Mouse (Mus musculus) lung, embryonic 15.5 days (tissue): Measurements from ENCODE around the gene Gm21887. TPM values are rescaled to one million over a fixed set of nuclear protein-coding genes. Genes with fewer than 3 reads are reported as not detected.
"Not testable (repeated sequence)": the region's sequence is repeated elsewhere in the genome, so short reads cannot be mapped to it uniquely, and the experiment has no call there.

ENCODE experiments used
- ATAC-seq: fragments of 200-750 bp; cut with Nextera tagmentation; 2 replicates; pipeline ENCODE4 v1.8.0; 2017; ENCODE audit warnings: moderate number of reproducible peaks, borderline replicate concordance; ENCODE audit not compliant: low FRiP score, low TSS enrichment; ENCODE audit errors: extremely low read depth
- H3K27ac ChIP-seq: fragments of 300-500 bp; sonication (generic); 2 replicates; pipeline ENCODE4 v1.5.1; 2015; ENCODE audit warnings: moderate library complexity, mild to moderate bottlenecking, inconsistent platforms
- H3K27me3 ChIP-seq: fragments of 300-500 bp; sonication (generic); 2 replicates; pipeline ENCODE4 v1.6.1; 2015; ENCODE audit warnings: inconsistent platforms
- H3K36me3 ChIP-seq: fragments of 300-500 bp; sonication (generic); 2 replicates; pipeline ENCODE4 v1.6.1; 2015; ENCODE audit warnings: inconsistent platforms
- H3K4me1 ChIP-seq: fragments of 300-500 bp; sonication (generic); 2 replicates; pipeline ENCODE4 v1.6.1; 2015; ENCODE audit warnings: inconsistent platforms
- H3K4me2 ChIP-seq: fragments of 300-500 bp; sonication (generic); 2 replicates; pipeline ENCODE4 v1.6.1; 2015; ENCODE audit warnings: inconsistent platforms, mild to moderate bottlenecking, moderate library complexity
- H3K4me3 ChIP-seq: fragments of 300-500 bp; sonication (generic); 2 replicates; pipeline ENCODE4 v1.5.1; 2015; ENCODE audit warnings: mild to moderate bottlenecking, inconsistent platforms
- H3K9ac ChIP-seq: fragments of 300-500 bp; sonication (generic); 2 replicates; pipeline ENCODE4 v1.6.1; 2015; ENCODE audit warnings: inconsistent platforms
- H3K9me3 ChIP-seq: fragments of 300-500 bp; sonication (generic); 2 replicates; pipeline ENCODE4 v1.6.1; 2016; ENCODE audit warnings: inconsistent platforms
- WGBS: fragments of 180-500 bp; shearing (Covaris S2); methylation state at CpG from one replicate; pipeline ENCODE4 v1.1.7; 2015; 5-methylcytosine and 5-hydroxymethylcytosine counted together
- polyA plus RNA-seq: library from polyadenylated mRNA; unstranded; fragments of >200 nt; fragmentation: Nextera tagmentation; extraction: Ambion mirVana; gene quantifications from 2 replicates; pipeline ENCODE4 v1.2.1, GENCODE M21; 2015

Gm21887 gene
- polyA plus RNA-seq, 1 experiment from 2014 or later, result 199 TPM

DNA sequence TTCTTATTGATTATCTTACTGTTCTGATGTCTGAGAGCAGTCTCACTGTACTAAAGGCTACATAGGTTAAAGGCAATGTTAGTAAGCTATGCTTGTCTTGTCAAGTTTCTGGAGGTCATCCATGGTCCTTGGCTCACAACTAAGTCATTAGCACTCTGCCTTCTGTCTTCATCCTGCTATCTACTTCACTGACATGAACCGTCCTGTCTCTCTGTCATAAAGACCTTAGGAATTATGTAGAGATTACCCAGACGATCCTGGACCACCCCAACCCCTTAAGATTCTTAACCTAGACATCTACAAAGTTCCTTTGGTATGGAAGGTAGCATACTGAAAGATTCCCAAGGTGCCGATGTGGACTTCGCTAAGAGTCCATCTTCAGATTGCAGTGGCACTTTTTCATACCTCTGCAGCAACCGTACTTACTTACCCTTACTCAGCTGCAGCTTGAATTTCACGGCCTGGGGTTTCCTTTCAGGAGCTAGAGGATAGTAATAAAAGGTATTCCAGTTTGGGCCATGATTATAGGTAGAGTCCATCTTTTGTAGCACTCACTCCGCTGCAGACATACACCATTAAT, 31.5 kb upstream of the Gm21887 start:
- not testable (repeated sequence) for H3K4me2 ChIP-seq, H3K27me3 ChIP-seq, H3K27ac ChIP-seq, ATAC-seq, H3K9ac ChIP-seq, H3K4me1 ChIP-seq, H3K4me3 ChIP-seq
- 85% methylated on average over 7 of the region's 7 CpGs for WGBS
- H3K36me3 ChIP-seq, result peaks cover 40% of the 10 kb centered on the region
- H3K9me3 ChIP-seq, result peaks cover 10% of the 10 kb centered on the region; the same call in 1 of the 2 replicates

DNA sequence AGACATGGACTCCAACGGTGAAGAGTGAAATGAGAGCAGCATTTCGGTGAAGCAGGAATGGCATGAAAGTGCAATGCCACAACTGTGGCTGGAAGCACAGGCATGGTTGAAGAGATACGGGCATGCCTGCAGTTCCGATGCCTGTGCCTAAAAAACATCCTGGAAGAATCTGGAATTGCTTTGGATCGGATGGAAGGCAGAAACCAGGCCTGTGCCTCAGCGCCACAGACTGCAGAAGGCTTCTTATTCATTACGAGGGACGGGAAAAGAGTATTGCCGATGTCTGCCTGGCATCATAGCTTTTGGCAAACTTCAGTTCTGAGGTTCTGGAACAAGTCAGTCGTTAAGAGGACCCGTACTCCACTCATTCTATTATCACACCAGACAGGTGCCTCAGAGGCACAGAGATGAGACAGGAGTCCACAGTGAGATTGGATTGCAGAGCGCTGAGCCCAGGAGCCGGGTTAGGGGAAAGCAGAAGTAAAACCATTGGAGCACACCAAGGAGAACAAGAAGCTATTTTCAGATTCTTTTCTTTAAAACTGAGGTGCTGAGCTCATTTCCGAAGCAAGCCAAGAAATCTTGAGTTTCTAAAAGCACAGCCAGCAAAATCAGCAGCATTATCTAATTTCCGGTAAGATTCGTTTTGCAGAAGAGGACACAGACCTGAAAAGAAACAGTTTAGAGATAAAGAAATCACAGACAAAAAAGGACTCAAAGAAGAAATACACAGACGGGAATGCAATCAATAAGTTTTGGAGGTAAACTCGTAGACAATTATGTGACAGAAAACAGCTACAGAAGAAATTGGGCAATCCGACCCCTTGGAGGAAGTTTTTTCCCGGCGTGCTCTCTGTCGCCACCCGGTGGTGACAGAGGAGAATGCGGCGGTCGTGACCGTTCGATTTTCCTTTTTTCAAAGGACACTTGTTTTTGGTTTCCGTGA, 30.8 kb upstream of the Gm21887 start:
- not testable (repeated sequence) for H3K4me3 ChIP-seq, H3K9ac ChIP-seq, H3K4me1 ChIP-seq, H3K4me2 ChIP-seq, H3K27me3 ChIP-seq
- H3K9me3 ChIP-seq, result peaks cover 10% of the 10 kb centered on the region; the same call in 1 of the 2 replicates
- 63% methylated on average over 29 of the region's 29 CpGs for WGBS
- ATAC-seq, result peak; percentile 8; the same call in 1 of the 2 replicates
- peaks cover 48% of the 10 kb centered on the region for H3K36me3 ChIP-seq
- H3K27ac ChIP-seq, result peak overlapping the region; percentile 1; the same call in 1 of the 2 replicates

DNA sequence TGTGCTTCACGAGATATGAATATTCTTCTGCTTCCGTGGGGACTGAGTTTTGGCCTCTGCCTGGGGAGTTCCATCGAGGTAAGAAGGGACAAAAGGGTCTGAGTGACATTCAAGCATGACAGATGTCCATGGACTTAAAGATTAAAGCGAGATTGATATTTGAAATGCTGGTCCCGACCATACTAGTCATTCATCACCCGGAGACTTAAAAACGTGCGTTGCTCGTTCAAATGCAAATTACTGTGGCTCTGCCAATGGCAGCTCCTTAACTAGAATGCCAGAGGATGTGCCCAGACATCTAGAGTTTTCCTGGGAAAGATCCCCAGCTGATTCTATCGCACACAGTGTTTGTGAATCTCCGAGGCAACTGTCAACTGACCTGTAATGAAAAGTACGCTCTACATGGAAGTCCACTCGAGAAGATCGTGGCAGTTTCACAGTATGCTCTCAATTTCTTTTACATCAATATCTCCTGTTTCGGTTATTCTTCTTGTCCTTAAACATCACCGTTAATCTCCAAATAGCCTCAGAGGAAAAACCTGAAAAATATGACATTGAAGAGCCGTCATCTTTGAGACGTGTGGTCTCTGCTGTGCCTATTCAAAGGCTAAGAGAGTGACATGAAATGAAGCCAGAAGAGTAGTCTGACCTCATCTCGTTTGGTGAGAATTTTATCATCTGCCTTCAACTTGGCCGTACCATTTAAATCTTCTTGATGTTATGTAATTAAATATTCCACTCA, 29.8 kb upstream of the Gm21887 start:
- H3K36me3 ChIP-seq, result peaks cover 56% of the 10 kb centered on the region
- not testable (repeated sequence) for H3K27ac ChIP-seq

DNA sequence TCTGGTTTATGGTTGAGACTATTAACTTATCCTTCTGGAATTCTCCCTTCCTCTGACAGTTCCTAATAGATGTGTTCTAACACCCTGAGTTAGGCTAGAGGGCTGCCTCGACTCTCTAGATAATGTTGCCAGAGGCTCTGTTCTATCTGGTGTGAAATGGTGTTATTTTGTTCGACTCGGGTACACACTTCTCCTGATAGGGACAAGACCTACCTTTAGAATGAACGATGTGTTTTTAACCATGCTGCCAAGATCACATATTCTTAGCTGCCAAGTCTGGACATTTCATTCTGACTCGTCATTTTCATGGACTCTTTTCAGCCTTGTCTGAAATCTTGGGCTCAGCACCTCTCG, 29.3 kb upstream of the Gm21887 start:
- H3K36me3 ChIP-seq, result peaks cover 56% of the 10 kb centered on the region
- H3K4me1 ChIP-seq, H3K27ac ChIP-seq, H3K9ac ChIP-seq, H3K4me3 ChIP-seq, H3K4me2 ChIP-seq, H3K27me3 ChIP-seq, ATAC-seq: not testable (repeated sequence)
- WGBS, result 73% methylated on average over 6 of the region's 6 CpGs
- peaks cover 14% of the 10 kb centered on the region; the same call in 1 of the 2 replicates for H3K9me3 ChIP-seq

More for the DNA sequence above, 29.8 kb upstream of the Gm21887 start:
- ATAC-seq, H3K4me2 ChIP-seq, H3K4me3 ChIP-seq, H3K9ac ChIP-seq, H3K27me3 ChIP-seq, H3K4me1 ChIP-seq: not testable (repeated sequence)
- WGBS, result 82% methylated on average over 20 of the region's 20 CpGs
- peaks cover 14% of the 10 kb centered on the region; the same call in 1 of the 2 replicates for H3K9me3 ChIP-seq

DNA sequence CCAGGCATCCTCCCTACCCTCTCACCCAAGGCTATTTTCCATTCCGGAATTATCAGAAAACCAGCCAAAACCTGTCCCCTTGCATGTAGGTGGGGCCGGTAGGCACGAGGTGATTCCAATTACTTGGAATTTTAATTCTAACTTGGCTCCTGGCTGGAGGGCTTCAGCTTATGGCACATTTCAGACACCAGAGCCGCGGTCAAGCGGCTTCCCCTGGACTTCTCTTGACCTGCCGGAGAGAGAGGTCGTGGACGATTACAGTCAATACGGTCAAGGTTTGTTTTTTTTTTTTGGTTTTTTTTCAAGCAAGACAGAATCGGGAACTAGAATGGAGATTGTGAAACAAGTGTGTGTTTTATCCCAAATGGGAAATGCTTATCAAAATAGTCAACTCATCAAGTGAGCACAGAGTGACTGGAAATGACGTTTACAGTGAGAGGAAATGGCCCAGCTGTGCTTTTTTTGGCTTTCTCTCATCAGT, 28.6 kb upstream of the Gm21887 start:
- 73% methylated on average over 12 of the region's 12 CpGs for WGBS
- Histone ChIP-seq H3K4me3 (no peak overlapping the region), H3K27ac (no peak overlapping the region), H3K36me3 (peaks cover 58% of the 10 kb centered on the region), H3K4me2 (no peak overlapping the region), H3K9ac (no peak overlapping the region), H3K9me3 (peaks cover 18% of the 10 kb centered on the region), H3K27me3 (no peaks in the 10 kb centered on the region), H3K4me1 (no peaks in the 10 kb centered on the region)
- ATAC-seq, result no peak

DNA sequence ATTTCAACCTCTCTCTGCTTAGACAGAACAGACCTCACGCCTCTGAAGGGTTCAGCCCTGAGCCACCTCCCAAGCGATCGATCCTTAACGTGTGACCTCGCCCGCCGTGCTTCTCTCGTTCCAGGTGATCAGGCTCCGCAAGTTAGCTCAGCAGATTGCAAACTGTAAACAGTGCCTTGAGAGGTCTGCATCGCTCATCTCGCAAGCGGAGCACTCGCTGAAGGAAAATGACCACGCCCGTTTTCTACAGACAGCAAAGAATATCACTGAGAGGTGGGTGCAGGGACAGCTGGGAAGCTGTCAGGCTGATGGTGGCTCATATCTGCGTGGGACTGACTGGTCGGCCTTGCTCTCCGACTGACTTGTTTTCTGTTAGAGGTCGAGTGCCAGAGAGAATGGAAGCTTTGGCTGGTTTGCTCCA, 27.7 kb upstream of the Gm21887 start:
- not testable (repeated sequence) for ATAC-seq, H3K4me1 ChIP-seq, H3K27ac ChIP-seq, H3K4me2 ChIP-seq, H3K9ac ChIP-seq, H3K4me3 ChIP-seq, H3K27me3 ChIP-seq
- Histone ChIP-seq H3K9me3 (peaks cover 22% of the 10 kb centered on the region), H3K36me3 (peaks cover 62% of the 10 kb centered on the region)
- WGBS, result 83% methylated on average over 19 of the region's 19 CpGs

DNA sequence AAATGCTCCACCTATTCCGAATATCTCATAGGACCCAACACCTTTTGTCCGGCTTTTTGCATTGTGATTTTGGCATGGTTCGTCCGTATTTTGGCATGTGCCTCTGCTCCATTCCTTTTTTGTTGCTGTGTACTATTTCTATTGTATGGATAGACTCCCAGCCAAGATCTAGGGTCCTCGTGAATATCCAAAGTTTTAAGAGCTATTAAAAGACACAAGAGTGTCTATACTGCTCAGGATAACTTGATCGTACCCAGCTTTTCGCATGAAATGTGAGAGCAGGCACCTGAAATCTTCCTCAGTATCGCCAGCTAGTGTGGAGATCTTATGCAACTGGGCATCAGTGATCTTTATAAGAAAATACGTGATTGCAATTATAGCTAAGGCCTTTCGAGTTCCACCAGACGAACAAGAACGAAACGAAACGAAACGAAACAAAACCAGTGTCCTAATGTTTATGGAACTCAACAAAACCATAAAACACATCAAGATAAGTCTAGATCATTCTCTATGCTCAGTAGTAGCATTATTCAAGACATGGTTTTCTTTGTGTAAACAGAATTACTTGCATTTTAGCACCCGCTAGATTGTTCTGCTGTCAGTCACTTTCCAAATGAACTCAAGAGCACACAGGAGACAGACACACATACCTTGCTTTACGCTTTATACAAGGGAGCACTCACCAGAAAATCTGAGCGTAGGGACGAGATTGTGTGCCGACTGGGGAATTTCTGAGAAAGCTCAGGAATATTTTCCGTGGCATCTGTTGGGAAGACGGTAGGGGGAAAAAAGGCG, 26.7 kb upstream of the Gm21887 start:
- not testable (repeated sequence) for H3K4me3 ChIP-seq, H3K4me2 ChIP-seq, H3K9ac ChIP-seq, H3K4me1 ChIP-seq, H3K27ac ChIP-seq, ATAC-seq, H3K27me3 ChIP-seq
- 84% methylated on average over 23 of the region's 23 CpGs for WGBS
- Histone ChIP-seq H3K36me3 (peaks cover 61% of the 10 kb centered on the region), H3K9me3 (peaks cover 26% of the 10 kb centered on the region)

DNA sequence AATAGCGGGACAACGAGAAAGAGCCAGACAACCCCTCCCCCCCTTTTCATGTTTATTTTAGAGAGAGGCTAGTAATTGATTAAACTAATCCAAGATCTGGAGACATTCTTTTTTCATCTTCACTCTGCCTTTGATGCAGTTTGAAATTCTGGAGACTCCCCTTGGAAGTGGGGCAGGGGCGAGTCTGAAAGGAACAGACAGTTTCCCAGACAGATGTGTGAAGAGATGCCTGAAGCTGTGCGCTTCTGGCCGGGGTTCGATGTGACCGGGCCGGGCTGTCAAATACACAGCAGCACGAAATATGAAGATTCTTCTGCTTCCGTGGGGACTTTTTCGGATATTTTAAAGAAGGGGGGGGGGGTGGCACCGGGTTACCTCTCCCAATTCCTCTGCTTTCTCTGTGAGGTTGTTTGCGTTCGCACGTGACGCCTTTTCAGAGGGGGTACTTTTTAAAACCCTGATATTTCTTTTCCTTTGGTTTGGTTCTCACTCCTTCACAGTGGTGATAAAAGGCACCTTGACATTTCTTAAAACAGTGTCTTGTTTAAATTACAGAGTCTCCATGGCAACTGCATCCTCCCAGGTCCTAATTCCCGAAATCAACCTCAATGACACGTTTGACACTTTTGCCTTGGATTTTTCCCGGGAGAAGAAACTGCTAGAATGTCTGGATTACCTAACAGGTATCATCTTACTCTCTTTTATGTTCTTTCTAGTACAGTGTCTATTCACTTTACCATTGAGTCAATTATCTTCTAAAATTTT, 25.9 kb upstream of the Gm21887 start:
- not testable (repeated sequence) for H3K9ac ChIP-seq, H3K4me3 ChIP-seq, H3K4me1 ChIP-seq, H3K27ac ChIP-seq, H3K4me2 ChIP-seq, H3K27me3 ChIP-seq, ATAC-seq
- Histone ChIP-seq H3K36me3 (peaks cover 60% of the 10 kb centered on the region), H3K9me3 (peaks cover 26% of the 10 kb centered on the region)
- 73% methylated on average over 19 of the region's 19 CpGs for WGBS

DNA sequence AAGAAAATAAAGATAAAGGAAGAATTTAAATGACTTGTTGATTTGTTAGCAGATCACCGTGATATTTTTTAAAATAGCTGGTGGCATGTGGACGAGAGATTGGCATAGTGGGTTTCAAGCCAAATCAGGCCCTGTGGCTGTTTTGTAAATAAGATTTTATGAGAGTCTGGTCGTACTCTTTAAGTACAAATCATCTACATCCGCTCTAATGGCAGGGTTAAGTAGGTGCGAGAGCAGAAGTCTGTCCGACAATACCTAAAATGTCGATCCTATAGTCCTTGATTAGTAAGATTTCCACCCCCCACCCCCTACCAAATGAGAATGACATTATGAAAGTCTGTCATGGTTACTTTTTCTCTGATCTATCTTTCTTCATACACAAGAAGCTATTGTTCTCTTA, 25.1 kb upstream of the Gm21887 start:
- not testable (repeated sequence) for ATAC-seq, H3K9ac ChIP-seq, H3K4me1 ChIP-seq, H3K4me2 ChIP-seq, H3K4me3 ChIP-seq, H3K27me3 ChIP-seq, H3K27ac ChIP-seq
- H3K9me3 ChIP-seq, result peaks cover 32% of the 10 kb centered on the region
- WGBS, result 80% methylated on average over 7 of the region's 7 CpGs
- H3K36me3 ChIP-seq, result peaks cover 66% of the 10 kb centered on the region

DNA sequence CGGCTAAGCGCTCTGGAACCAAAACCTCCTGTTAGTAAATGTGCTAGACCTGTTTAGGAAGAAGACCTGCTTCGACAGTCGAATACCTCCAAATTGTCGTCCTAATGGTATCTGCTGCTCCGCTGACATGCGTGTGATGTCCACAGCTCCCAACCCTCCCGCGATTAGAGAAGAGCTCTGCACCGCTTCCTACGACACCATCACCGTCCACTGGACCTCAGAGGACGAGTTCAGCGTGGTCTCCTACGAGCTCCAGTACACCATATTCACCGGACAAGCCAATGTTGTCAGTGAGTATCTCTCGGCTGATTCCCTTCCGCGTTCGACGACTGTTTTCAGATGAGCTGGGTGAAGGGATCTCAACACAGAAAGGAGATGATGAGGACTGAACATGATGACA, 24.6 kb upstream of the Gm21887 start:
- Histone ChIP-seq H3K9me3 (peaks cover 35% of the 10 kb centered on the region), H3K36me3 (peaks cover 67% of the 10 kb centered on the region)
- not testable (repeated sequence) for H3K27me3 ChIP-seq, H3K4me1 ChIP-seq, H3K4me3 ChIP-seq, H3K27ac ChIP-seq, ATAC-seq, H3K9ac ChIP-seq, H3K4me2 ChIP-seq
- WGBS, result 88% methylated on average over 21 of the region's 21 CpGs
